In genomic region chr7:84623718-84624117, GRCm38 (mm10) we compare ENCODE assay signal across 29 mouse cellular contexts. TPM values are rescaled to one million over a fixed set of nuclear protein-coding genes. Genes with fewer than 3 reads are reported as not detected.
"Had no signal": no experiment of that assay in that cellular context is flagged by ENCODE, and none has a peak within 500 bp of the region (broad histone marks: within the 10 kb centered on the region; RNA-seq: fewer than 3 reads in every experiment).

No protein-coding gene starts in this region.

- H3K27me3 ChIP-seq: embryonic facial prominence, embryonic 12.5 days; embryonic facial prominence, embryonic 13.5 days; embryonic facial prominence, embryonic 15.5 days; forebrain, embryonic 12.5 days; forebrain, embryonic 13.5 days; forebrain, embryonic 15.5 days had no signal

- DNase-seq: cerebellum, adult 9-10 months; cerebellum, adult 9-11 months; cerebellum, postnatal 10 days; cerebellum, postnatal 14 days; cerebellum, postnatal 25 days; cerebellum, postnatal 36 days; embryo, embryonic 11 days; forebrain, postnatal 0 days; gastrocnemius, adult 2 months; gastrocnemius, postnatal 10 days; gastrocnemius, postnatal 14 days; gastrocnemius, postnatal 25 days; gastrocnemius, postnatal 36 days; heart, adult 11 months; heart, adult 18-20 months; heart, adult 2 months had no signal

- H3K4me2 ChIP-seq: embryonic facial prominence, embryonic 12.5 days; embryonic facial prominence, embryonic 13.5 days; embryonic facial prominence, embryonic 15.5 days; forebrain, embryonic 12.5 days; forebrain, embryonic 13.5 days; forebrain, embryonic 15.5 days had no signal

- H3K9ac ChIP-seq: embryonic facial prominence, embryonic 12.5 days; embryonic facial prominence, embryonic 13.5 days; embryonic facial prominence, embryonic 15.5 days; forebrain, embryonic 12.5 days; forebrain, embryonic 13.5 days; forebrain, embryonic 15.5 days; forebrain, postnatal 0 days had no signal

- H3K27ac ChIP-seq: embryonic facial prominence, embryonic 10.5 days; embryonic facial prominence, embryonic 12.5 days; embryonic facial prominence, embryonic 13.5 days; embryonic facial prominence, embryonic 15.5 days; forebrain, embryonic 10.5 days; forebrain, embryonic 12.5 days; forebrain, embryonic 13.5 days; forebrain, embryonic 15.5 days; gastrocnemius, adult 2 months; heart, adult 2 months; heart, embryonic 10.5 days had no signal

- H3K4me1 ChIP-seq: embryonic facial prominence, embryonic 10.5 days; embryonic facial prominence, embryonic 12.5 days; embryonic facial prominence, embryonic 13.5 days; embryonic facial prominence, embryonic 15.5 days; forebrain, embryonic 10.5 days; forebrain, embryonic 12.5 days; forebrain, embryonic 13.5 days; forebrain, embryonic 15.5 days; heart, embryonic 10.5 days had no signal

- H3K4me3 ChIP-seq: embryonic facial prominence, embryonic 10.5 days; embryonic facial prominence, embryonic 12.5 days; embryonic facial prominence, embryonic 13.5 days; embryonic facial prominence, embryonic 15.5 days; erythroblast, embryonic 14.5 days; forebrain, embryonic 10.5 days; forebrain, embryonic 12.5 days; forebrain, embryonic 13.5 days; forebrain, embryonic 15.5 days; gastrocnemius, adult 2 months; heart, adult 2 months; heart, embryonic 10.5 days had no signal

- H3K9me3 ChIP-seq: embryonic facial prominence, embryonic 12.5 days; embryonic facial prominence, embryonic 13.5 days; embryonic facial prominence, embryonic 15.5 days; forebrain, embryonic 12.5 days; forebrain, embryonic 13.5 days; forebrain, embryonic 15.5 days; heart, embryonic 10.5 days had no signal

- ATAC-seq: forebrain, embryonic 13.5 days; forebrain, embryonic 14.5 days; forebrain, embryonic 15.5 days; forebrain, embryonic 16.5 days; forebrain, postnatal 0 days had no signal

RNA-seq across cellular contexts. Expression of gene Fah, which starts 17.2 kb away (rescaled TPM):
- total RNA-seq: granulocyte monocyte progenitor cell, adult 5-6 weeks had no signal
